Mouse (Mus musculus) neutrophil, adult 65 days (primary cell): ENCODE data around the gene Oxct2b. TPM values are rescaled to one million over a fixed set of nuclear protein-coding genes. Genes with fewer than 3 reads are reported as not detected.

ENCODE experiments used
- total RNA-seq: library from RNA; stranded (reverse); gene quantifications from 2 replicates; pipeline ENCODE4 v1.2.4, GENCODE M21; 2023

The Oxct2b gene
- not detected in 2 replicates for total RNA-seq

GRCm38 (mm10) chr4:123116011-123116410, at the start of gene Oxct2b:
Gene Oxct2b, plus strand, starts transcription at chr4:123116266.

GRCm38 (mm10) chr4:123104651-123105450, 11.2 kb upstream of the Oxct2b start, which contains the start of gene Bmp8b:
Gene Bmp8b, plus strand, starts transcription at chr4:123105165.

GRCm38 (mm10) chr4:123139513-123140154, 23.6 kb downstream of the Oxct2b start, which contains the start of gene Ppie:
Gene Ppie, minus strand, starts transcription at chr4:123139951.

Other genes with a start within 250 kb of the Oxct2b start
- 933 and 982 TPM in 2 replicates for gene Cap1, start 230.2 kb upstream of the Oxct2b start, total RNA-seq
- 0.25 TPM in 1 of 2 replicates, not detected in the other for gene Mfsd2a, start 155.1 kb upstream of the Oxct2b start, total RNA-seq
- gene Mycl, start 120.6 kb upstream of the Oxct2b start, total RNA-seq, result 0.60 and 1.00 TPM in 2 replicates
- 4.1 and 7.0 TPM in 2 replicates for gene Trit1, start 99.7 kb upstream of the Oxct2b start, total RNA-seq
- not detected in 2 replicates for gene Bmp8b, start 11.1 kb upstream of the Oxct2b start, total RNA-seq
- gene Ppie, start 23.7 kb downstream of the Oxct2b start, total RNA-seq, result 16.3 and 18.4 TPM in 2 replicates
- gene Hpcal4, start 67.0 kb downstream of the Oxct2b start, total RNA-seq, result not detected in 2 replicates
- not detected in 2 replicates for gene Nt5c1a, start 85.2 kb downstream of the Oxct2b start, total RNA-seq
- gene Heyl, start 117.3 kb downstream of the Oxct2b start, total RNA-seq, result 0.09 TPM in 1 of 2 replicates, not detected in the other
- gene Pabpc4, start 146.1 kb downstream of the Oxct2b start, total RNA-seq, result 32.1 and 41.8 TPM in 2 replicates
- gene Oxct2a, start 207.4 kb downstream of the Oxct2b start, total RNA-seq, result 0.23 TPM in 1 of 2 replicates, not detected in the other
- 0.73 and 0.77 TPM in 2 replicates for gene Bmp8a, start 227.0 kb downstream of the Oxct2b start, total RNA-seq